Comparison of ENCODE assay signal across 19 mouse cellular contexts in genomic region chr12:100044704-100045103, GRCm38 (mm10).
"Had no signal": no experiment of that assay in that cellular context is flagged by ENCODE, and none has a peak within 500 bp of the region (broad histone marks: within the 10 kb centered on the region; RNA-seq: fewer than 3 reads in every experiment).

No protein-coding gene starts in this region.

- H3K27ac ChIP-seq: limb, embryonic 12.5 days; liver, embryonic 13.5 days; lung, embryonic 15.5 days; macrophage; midbrain, embryonic 15.5 days; neural tube, embryonic 12.5 days; stomach, postnatal 0 days had no signal

- ATAC-seq: liver, postnatal 0 days; midbrain, embryonic 15.5 days had no signal

- H3K4me1 ChIP-seq: limb, embryonic 12.5 days; liver, embryonic 13.5 days; lung, embryonic 15.5 days; midbrain, embryonic 15.5 days; neural tube, embryonic 12.5 days had no signal

- H3K9ac ChIP-seq: limb, embryonic 12.5 days; liver, embryonic 13.5 days; liver, postnatal 0 days; lung, embryonic 15.5 days; midbrain, embryonic 15.5 days; neural tube, embryonic 12.5 days had no signal

- H3K4me2 ChIP-seq: limb, embryonic 12.5 days; liver, embryonic 13.5 days; lung, embryonic 15.5 days; midbrain, embryonic 11.5 days; midbrain, embryonic 15.5 days; neural tube, embryonic 12.5 days had no signal

- H3K27me3 ChIP-seq: limb, embryonic 12.5 days; liver, embryonic 13.5 days; lung, embryonic 15.5 days; midbrain, embryonic 15.5 days; neural tube, embryonic 12.5 days had no signal

- H3K36me3 ChIP-seq: limb, embryonic 12.5 days; liver, embryonic 13.5 days; lung, embryonic 15.5 days; midbrain, embryonic 15.5 days; neural tube, embryonic 12.5 days had no signal

- DNase-seq: kidney, adult 9 months; kidney, postnatal 10 days; kidney, postnatal 4 days; liver; liver, embryonic 13.5 days; liver, postnatal 0 days; lung, postnatal 14 days; retina, postnatal 1 day; right cerebral cortex, postnatal 14 days; thymus, adult 18-20 months; thymus, postnatal 25 days had no signal

- H3K4me3 ChIP-seq: limb, embryonic 12.5 days; liver, embryonic 13.5 days; lung, embryonic 15.5 days; megakaryocyte, embryonic 14.5 days; midbrain, embryonic 15.5 days; neural tube, embryonic 12.5 days had no signal

- H3K9me3 ChIP-seq: liver, embryonic 13.5 days; lung, embryonic 15.5 days; megakaryocyte, embryonic 14.5 days; midbrain, embryonic 15.5 days; neural tube, embryonic 12.5 days had no signal
